Comparison of ENCODE assay signal across 41 mouse cellular contexts in the genomic region with DNA sequence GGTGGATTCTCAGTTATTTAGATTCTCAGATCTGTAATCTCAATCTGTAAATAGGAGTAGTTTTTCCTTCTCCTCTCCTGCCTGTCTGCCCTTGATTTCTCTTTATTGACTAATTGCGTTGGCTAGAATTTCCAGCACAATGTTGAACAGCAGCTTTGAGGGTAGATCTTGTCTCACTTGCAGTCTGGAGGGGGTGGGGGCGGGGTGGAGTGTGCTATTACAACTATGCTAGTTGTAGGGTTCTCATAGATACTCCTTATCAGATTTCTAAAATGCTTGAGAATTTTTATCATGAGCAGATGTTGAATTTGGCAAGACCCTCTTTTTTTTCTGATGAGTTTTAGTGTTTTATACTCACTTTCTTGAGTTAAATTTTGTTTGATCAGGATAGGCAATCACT. TPM values are rescaled to one million over a fixed set of nuclear protein-coding genes. Genes with fewer than 3 reads are reported as not detected.
"Had no signal": no experiment of that assay in that cellular context is flagged by ENCODE, and none has a peak within 500 bp of the region (broad histone marks: within the 10 kb centered on the region; RNA-seq: fewer than 3 reads in every experiment).

No protein-coding gene starts in this region.

- H3K27me3 ChIP-seq: hindbrain, embryonic 12.5 days; intestine, embryonic 15.5 days; limb, embryonic 12.5 days; liver, embryonic 13.5 days; liver, embryonic 15.5 days had no signal

- H3K9me3 ChIP-seq: heart, embryonic 10.5 days; heart, embryonic 12.5 days; hindbrain, embryonic 10.5 days; hindbrain, embryonic 12.5 days; intestine, embryonic 15.5 days; limb, embryonic 10.5 days; limb, embryonic 12.5 days; liver, embryonic 13.5 days; liver, embryonic 15.5 days had no signal

- H3K4me2 ChIP-seq: heart, embryonic 12.5 days; hindbrain, embryonic 12.5 days; hindbrain, embryonic 14.5 days; intestine, embryonic 15.5 days; limb, embryonic 12.5 days; liver, embryonic 11.5 days; liver, embryonic 13.5 days; liver, embryonic 15.5 days had no signal

- H3K9ac ChIP-seq: heart, embryonic 12.5 days; hindbrain, embryonic 12.5 days; hindbrain, embryonic 14.5 days; intestine, embryonic 15.5 days; limb, embryonic 12.5 days; liver, embryonic 13.5 days; liver, embryonic 15.5 days had no signal

- H3K4me3 ChIP-seq: gastrocnemius, adult 2 months; heart, embryonic 10.5 days; heart, embryonic 12.5 days; hindbrain, embryonic 10.5 days; hindbrain, embryonic 12.5 days; intestine, embryonic 15.5 days; layer of hippocampus, adult 2 months; left cerebral cortex, adult 2 months; limb, embryonic 10.5 days; limb, embryonic 12.5 days; liver, embryonic 13.5 days; liver, embryonic 15.5 days had no signal

- H3K4me1 ChIP-seq: heart, embryonic 12.5 days; hindbrain, embryonic 10.5 days; hindbrain, embryonic 12.5 days; intestine, embryonic 15.5 days; limb, embryonic 10.5 days; limb, embryonic 12.5 days; liver, embryonic 15.5 days had no signal

- ATAC-seq: hindbrain, embryonic 16.5 days; inflammation-experienced regulatory T-cells, adult 6 months; intestine, embryonic 15.5 days; intestine, postnatal 0 days had no signal

- H3K36me3 ChIP-seq: heart, embryonic 10.5 days; heart, embryonic 12.5 days; hindbrain, embryonic 10.5 days; hindbrain, embryonic 12.5 days; intestine, embryonic 15.5 days; limb, embryonic 10.5 days; limb, embryonic 12.5 days; liver, embryonic 13.5 days; liver, embryonic 15.5 days had no signal

- DNase-seq: gastrocnemius, adult 2 months; gastrocnemius, postnatal 10 days; gastrocnemius, postnatal 25 days; heart, adult 18-20 months; heart, postnatal 10 days; heart, postnatal 4 days; kidney, adult 18-20 months; kidney, adult 8-10 months; kidney, postnatal 10 days; kidney, postnatal 25 days; kidney, postnatal 4 days; liver; liver, embryonic 13.5 days had no signal

- H3K27ac ChIP-seq: gastrocnemius, adult 2 months; heart, embryonic 10.5 days; hindbrain, embryonic 10.5 days; hindbrain, embryonic 12.5 days; hindbrain, embryonic 14.5 days; intestine, embryonic 15.5 days; layer of hippocampus, adult 2 months; left cerebral cortex, adult 2 months; limb, embryonic 10.5 days; limb, embryonic 12.5 days; liver, embryonic 13.5 days; liver, embryonic 15.5 days had no signal

RNA-seq across cellular contexts. Expression of a gene that starts 5.1 kb away (rescaled TPM):
- total RNA-seq: gastrocnemius, adult 2 months; gastrocnemius, postnatal 10 days; gastrocnemius, postnatal 25 days; gastrocnemius, postnatal 4 days; granulocyte monocyte progenitor cell, adult 5-6 weeks; heart, adult 18-20 months; heart, adult 8-10 months; heart, postnatal 10 days; heart, postnatal 25 days; heart, postnatal 4 days; layer of hippocampus, adult 2 months; layer of hippocampus, postnatal 25 days; left cerebral cortex, adult 2 months had no signal
- polyA plus RNA-seq: heart, embryonic 10.5 days; heart, embryonic 12.5 days; heart, embryonic 14.5 days; heart, embryonic 16.5 days; hindbrain, embryonic 10.5 days; hindbrain, embryonic 12.5 days; hindbrain, embryonic 14.5 days; hindbrain, embryonic 16.5 days; inflammation-experienced regulatory T-cells, adult 6 months; intestine, embryonic 15.5 days; intestine, postnatal 0 days; kidney, embryonic 14.5 days; kidney, embryonic 16.5 days; limb, embryonic 10.5 days; limb, embryonic 12.5 days; limb, embryonic 14.5 days; liver, embryonic 11.5 days; liver, embryonic 13.5 days; liver, embryonic 15.5 days had no signal

RNA-seq across cellular contexts. Expression of a gene that starts 19.7 kb away (rescaled TPM):
- total RNA-seq: gastrocnemius, adult 2 months; gastrocnemius, postnatal 10 days; gastrocnemius, postnatal 25 days; gastrocnemius, postnatal 4 days; granulocyte monocyte progenitor cell, adult 5-6 weeks; heart, adult 18-20 months; heart, adult 8-10 months; heart, postnatal 10 days; heart, postnatal 25 days; heart, postnatal 4 days; layer of hippocampus, adult 2 months; layer of hippocampus, postnatal 10 days; layer of hippocampus, postnatal 25 days; left cerebral cortex, adult 2 months; left cerebral cortex, postnatal 14 days; left cerebral cortex, postnatal 36 days had no signal
- polyA plus RNA-seq: heart, embryonic 10.5 days; heart, embryonic 12.5 days; heart, embryonic 14.5 days; heart, embryonic 16.5 days; hindbrain, embryonic 10.5 days; hindbrain, embryonic 12.5 days; hindbrain, embryonic 14.5 days; hindbrain, embryonic 16.5 days; inflammation-experienced regulatory T-cells, adult 6 months; intestine, embryonic 15.5 days; intestine, postnatal 0 days; kidney, embryonic 14.5 days; kidney, embryonic 16.5 days; limb, embryonic 10.5 days; limb, embryonic 12.5 days; limb, embryonic 14.5 days; liver, embryonic 11.5 days; liver, embryonic 13.5 days; liver, embryonic 15.5 days had no signal

RNA-seq across cellular contexts. Expression of a gene that starts 42.0 kb away (rescaled TPM):
- total RNA-seq: gastrocnemius, adult 2 months; gastrocnemius, postnatal 10 days; gastrocnemius, postnatal 25 days; gastrocnemius, postnatal 4 days; granulocyte monocyte progenitor cell, adult 5-6 weeks; heart, adult 18-20 months; heart, adult 8-10 months; heart, postnatal 10 days; heart, postnatal 25 days; heart, postnatal 4 days; layer of hippocampus, adult 2 months; layer of hippocampus, postnatal 10 days; layer of hippocampus, postnatal 25 days; left cerebral cortex, adult 2 months; left cerebral cortex, postnatal 14 days; left cerebral cortex, postnatal 36 days had no signal
- polyA plus RNA-seq: heart, embryonic 10.5 days; heart, embryonic 12.5 days; heart, embryonic 14.5 days; heart, embryonic 16.5 days; hindbrain, embryonic 10.5 days; hindbrain, embryonic 12.5 days; hindbrain, embryonic 14.5 days; hindbrain, embryonic 16.5 days; inflammation-experienced regulatory T-cells, adult 6 months; intestine, embryonic 15.5 days; intestine, postnatal 0 days; kidney, embryonic 14.5 days; kidney, embryonic 16.5 days; limb, embryonic 10.5 days; limb, embryonic 12.5 days; limb, embryonic 14.5 days; liver, embryonic 11.5 days; liver, embryonic 13.5 days; liver, embryonic 15.5 days had no signal
